Mouse (Mus musculus): ENCODE results near the gene Chordc1. TPM values are rescaled to one million over a fixed set of nuclear protein-coding genes. Genes with fewer than 3 reads are reported as not detected.
"Not testable (repeated sequence)": the region's sequence is repeated elsewhere in the genome, so short reads cannot be mapped to it uniquely, and the experiment has no call there.

Gene Chordc1
- total RNA-seq (2014; fragmentation: Nextera tagmentation) (38.5 and 74.0 TPM in 2 replicates), total RNA-seq (2017) (106 and 154 TPM in 2 replicates)

GRCm38 (mm10) chr9:18291571-18292429 is at the start of gene Chordc1:
Chordc1 (plus strand) TSS chr9:18292125.
- peak; percentile 95 for ATAC-seq (replicated peaks; ENCODE audit: low FRiP score, low TSS enrichment, poor library complexity, severe bottlenecking)

- ATAC-seq (replicated peaks; ENCODE audit: low FRiP score, low TSS enrichment, poor library complexity, severe bottlenecking), result no peak
Observed at GRCm38 (mm10) chr9:18275901-18276300, 16.0 kb upstream of the Chordc1 start.

- no peak for ATAC-seq (replicated peaks; ENCODE audit: low FRiP score, low TSS enrichment, poor library complexity, severe bottlenecking)
Observed at GRCm38 (mm10) chr9:18276844-18277243, 15.1 kb upstream of the Chordc1 start.

GRCm38 (mm10) chr9:18277497-18277896 is 14.4 kb upstream of the Chordc1 start:
- ATAC-seq (replicated peaks; ENCODE audit: low FRiP score, low TSS enrichment, poor library complexity, severe bottlenecking), result peak; percentile 82

GRCm38 (mm10) chr9:18278693-18279092 is 13.2 kb upstream of the Chordc1 start:
- ATAC-seq (replicated peaks; ENCODE audit: low FRiP score, low TSS enrichment, poor library complexity, severe bottlenecking), result not testable (repeated sequence)

GRCm38 (mm10) chr9:18292443-18292922 is 558 bp downstream of the Chordc1 start:
- peak; percentile 51 for ATAC-seq (replicated peaks; ENCODE audit: low FRiP score, low TSS enrichment, poor library complexity, severe bottlenecking)

- ATAC-seq (replicated peaks; ENCODE audit: low FRiP score, low TSS enrichment, poor library complexity, severe bottlenecking), result peak; percentile 60
Observed at GRCm38 (mm10) chr9:18293026-18293781, 1.3 kb downstream of the Chordc1 start.

- no peak for ATAC-seq (replicated peaks; ENCODE audit: low FRiP score, low TSS enrichment, poor library complexity, severe bottlenecking)
Observed at GRCm38 (mm10) chr9:18298301-18298700, 6.4 kb downstream of the Chordc1 start.

- ATAC-seq (replicated peaks; ENCODE audit: low FRiP score, low TSS enrichment, poor library complexity, severe bottlenecking), result no peak
Observed at GRCm38 (mm10) chr9:18319990-18320389, 28.1 kb downstream of the Chordc1 start.

Other genes starting within 250 kb of the Chordc1 start
- gene Naalad2, start 110.9 kb downstream of the Chordc1 start, total RNA-seq (2014; fragmentation: Nextera tagmentation), result not detected in 2 replicates
- gene Naalad2, start 110.9 kb downstream of the Chordc1 start, total RNA-seq (2017), result not detected in 2 replicates
- gene Ubtfl1, start 112.3 kb downstream of the Chordc1 start, total RNA-seq (2014; fragmentation: Nextera tagmentation), result not detected in 2 replicates
- not detected in 2 replicates for gene Ubtfl1, start 112.3 kb downstream of the Chordc1 start, total RNA-seq (2017)
- not detected in 2 replicates for gene Mbd3l2, start 138.5 kb downstream of the Chordc1 start, total RNA-seq (2014; fragmentation: Nextera tagmentation)
- not detected in 2 replicates for gene Mbd3l2, start 138.5 kb downstream of the Chordc1 start, total RNA-seq (2017)
- gene Zfp558, start 186.1 kb downstream of the Chordc1 start, total RNA-seq (2014; fragmentation: Nextera tagmentation), result 2.6 and 2.9 TPM in 2 replicates
- 1.4 and 1.5 TPM in 2 replicates for gene Zfp558, start 186.1 kb downstream of the Chordc1 start, total RNA-seq (2017)
- not detected in 2 replicates for gene Mbd3l1, start 186.2 kb downstream of the Chordc1 start, total RNA-seq (2014; fragmentation: Nextera tagmentation)
- gene Mbd3l1, start 186.2 kb downstream of the Chordc1 start, total RNA-seq (2017), result not detected in 2 replicates